Mouse (Mus musculus): Measurements from ENCODE around the gene Chd3. TPM values are rescaled to one million over a fixed set of nuclear protein-coding genes. Genes with fewer than 3 reads are reported as not detected.

Gene Chd3
- total RNA-seq, 2 experiments from 2014 or later = 421 to 443 TPM

GRCm38 (mm10) chr11:69369990-69370816 lies 997 bp upstream of the Chd3 start:
- DNase-seq (ENCODE audit: low spot score in 2 of 2) = no peak
- intact Hi-C loops (cut with DNase I) = loop anchor here (5.0 kb wide), 2 partner anchors 48 to 273 kb away; partner anchors contain the start of genes Cntrob, Per1 and Trappc1

- peak; percentile 37 to 51 for DNase-seq (ENCODE audit: low spot score in 2 of 2)
- intact Hi-C loops (cut with DNase I) = loop anchor here (5.0 kb wide), 2 partner anchors 46 to 271 kb away; partner anchors contain the start of genes Cntrob, Per1 and Trappc1
These were observed 621 bp downstream of the Chd3 start for GRCm38 (mm10) chr11:69368356-69369214.

GRCm38 (mm10) chr11:69367616-69368355 lies 1.4 kb downstream of the Chd3 start:
- intact Hi-C loops (cut with DNase I) = loop anchor here (1.0 to 5.0 kb wide), 4 partner anchors 27 to 270 kb away; partner anchors contain the start of genes Cntrob, Per1, Rnf227 and Trappc1
- DNase-seq (ENCODE audit: low spot score in 2 of 2) = no peak

GRCm38 (mm10) chr11:69366855-69367615 lies 2.2 kb downstream of the Chd3 start:
- intact Hi-C loops (cut with DNase I) = loop anchor here (1.0 to 5.0 kb wide), 4 partner anchors 26 to 270 kb away; partner anchors contain the start of genes Cntrob, Per1, Rnf227 and Trappc1
- peak in 1 of 2 experiments; percentile 37 for DNase-seq (ENCODE audit: low spot score in 2 of 2)

GRCm38 (mm10) chr11:69366157-69366854 lies 2.9 kb downstream of the Chd3 start:
- intact Hi-C loops (cut with DNase I) = loop anchor here (2.0 to 5.0 kb wide), 3 partner anchors 26 to 269 kb away; partner anchors contain the start of genes Cntrob, Per1, Rnf227 and Trappc1

GRCm38 (mm10) chr11:69365722-69366121 lies 3.5 kb downstream of the Chd3 start:
- intact Hi-C loops (cut with DNase I) = loop anchor here (2.0 to 5.0 kb wide), 3 partner anchors 25 to 268 kb away; partner anchors contain the start of genes Cntrob, Per1, Rnf227 and Trappc1
- DNase-seq (ENCODE audit: low spot score in 2 of 2) = no peak

More at GRCm38 (mm10) chr11:69366157-69366854, 2.9 kb downstream of the Chd3 start:
- DNase-seq (ENCODE audit: low spot score in 2 of 2) = peak; percentile 93 to 96

- peak; percentile 89 to 90 for DNase-seq (ENCODE audit: low spot score in 2 of 2)
- intact Hi-C loops (cut with DNase I) = loop anchor here (5.0 kb wide), 2 partner anchors 43 to 268 kb away; partner anchors contain the start of genes Cntrob, Per1 and Trappc1
These were observed 4.3 kb downstream of the Chd3 start for GRCm38 (mm10) chr11:69364910-69365309.

GRCm38 (mm10) chr11:69364376-69364775 lies 4.8 kb downstream of the Chd3 start:
- intact Hi-C loops (cut with DNase I) = no loop called here
- no peak for DNase-seq (ENCODE audit: low spot score in 2 of 2)

GRCm38 (mm10) chr11:69362479-69362878 lies 6.7 kb downstream of the Chd3 start:
- intact Hi-C loops (cut with DNase I) = no loop called here
- no peak for DNase-seq (ENCODE audit: low spot score in 2 of 2)

GRCm38 (mm10) chr11:69362021-69362420 lies 7.2 kb downstream of the Chd3 start:
- no peak for DNase-seq (ENCODE audit: low spot score in 2 of 2)
- intact Hi-C loops (cut with DNase I) = no loop called here

- DNase-seq (ENCODE audit: low spot score in 2 of 2) = no peak
- intact Hi-C loops (cut with DNase I) = no loop called here
These were observed 11.5 kb downstream of the Chd3 start for GRCm38 (mm10) chr11:69357690-69358089.

GRCm38 (mm10) chr11:69356544-69356943 lies 12.7 kb downstream of the Chd3 start:
- intact Hi-C loops (cut with DNase I) = no loop called here
- DNase-seq (ENCODE audit: low spot score in 2 of 2) = no peak

- DNase-seq (ENCODE audit: low spot score in 2 of 2) = no peak
- intact Hi-C loops (cut with DNase I) = no loop called here
These were observed 22.8 kb downstream of the Chd3 start for GRCm38 (mm10) chr11:69346441-69346840.

GRCm38 (mm10) chr11:69340161-69341131 lies 28.8 kb downstream of the Chd3 start, which contains the start of gene Rnf227:
Gene Rnf227 (plus strand): TSS chr11:69340461.
- intact Hi-C loops (cut with DNase I) = loop anchor here (2.0 kb wide), 1 partner anchor 26 kb away; no protein-coding TSS in a partner anchor
- peak; percentile 86 to 88 for DNase-seq (ENCODE audit: low spot score in 2 of 2)

GRCm38 (mm10) chr11:69334796-69335195 lies 34.4 kb downstream of the Chd3 start:
- intact Hi-C loops (cut with DNase I) = no loop called here
- DNase-seq (ENCODE audit: low spot score in 2 of 2) = no peak

- intact Hi-C loops (cut with DNase I) = no loop called here
- no peak for DNase-seq (ENCODE audit: low spot score in 2 of 2)
These were observed 35.3 kb downstream of the Chd3 start for GRCm38 (mm10) chr11:69333922-69334321.
